Mouse (Mus musculus) liver, adult 2 months (tissue): ENCODE data around the gene Il27ra. TPM values are rescaled to one million over a fixed set of nuclear protein-coding genes. Genes with fewer than 3 reads are reported as not detected.

Experiments
- DNase-seq: peaks from one replicate; pipeline ENCODE4 v3.0.0-alpha.2; 2011; ENCODE audit warnings: low read depth, low spot score; ENCODE audit errors: extremely low read depth
- H3K27ac ChIP-seq: fragments of 200-500 bp; replicated peaks from 2 replicates; pipeline ENCODE4 v1.5.1; 2012; ENCODE audit warnings: low read depth, mild to moderate bottlenecking, control low read depth, inconsistent platforms, low read length; ENCODE audit not compliant: insufficient read depth
- H3K27me3 ChIP-seq: fragments of 200-500 bp; 2 replicates; pipeline ENCODE4 v1.6.1; 2012; ENCODE audit warnings: mild to moderate bottlenecking, moderate library complexity, low read length, inconsistent platforms; ENCODE audit not compliant: control insufficient read depth, insufficient read depth
- H3K36me3 ChIP-seq: fragments of 200-500 bp; 2 replicates; pipeline ENCODE4 v1.6.1; 2012; ENCODE audit warnings: low read length, inconsistent platforms; ENCODE audit not compliant: control insufficient read depth, insufficient read depth
- H3K4me1 ChIP-seq: fragments of 200-500 bp; 2 replicates; pipeline ENCODE4 v1.6.1; 2011; ENCODE audit warnings: low read length; ENCODE audit not compliant: control insufficient read depth, insufficient read depth
- H3K4me3 ChIP-seq: fragments of 200-500 bp; 2 replicates; pipeline ENCODE4 v1.5.1; 2011; ENCODE audit warnings: low read depth, mild to moderate bottlenecking, control low read depth, low read length, moderate library complexity; ENCODE audit not compliant: insufficient read depth
- H3K79me2 ChIP-seq: fragments of 200-500 bp; 2 replicates; pipeline ENCODE4 v1.6.1; 2012; ENCODE audit warnings: inconsistent platforms, mild to moderate bottlenecking, low read length, moderate library complexity; ENCODE audit not compliant: control insufficient read depth, insufficient read depth
- H3K9ac ChIP-seq: fragments of 200-500 bp; 2 replicates; pipeline ENCODE4 v1.6.1; 2012; ENCODE audit warnings: low read depth, mild to moderate bottlenecking, control low read depth, inconsistent platforms, low read length
- CTCF ChIP-seq: fragments of 200-500 bp; IDR thresholded peaks from 2 replicates; pipeline ENCODE4 v1.5.1; 2011; ENCODE audit warnings: low read depth, low read length, control low read depth
- POLR2A ChIP-seq: fragments of 200-500 bp; IDR thresholded peaks from 2 replicates; pipeline ENCODE4 v1.6.1; 2011; ENCODE audit warnings: low read length, control low read depth; ENCODE audit not compliant: insufficient read depth; ENCODE audit errors: extremely low read depth
- WGBS: fragments of 180-500 bp; shearing (Covaris S2); methylation state at CpG from one replicate; pipeline ENCODE4 v1.1.7; 2018; 5-methylcytosine and 5-hydroxymethylcytosine counted together
- polyA plus RNA-seq: library from polyadenylated mRNA; depleted of rRNA; stranded (reverse); fragments of >200 nt; gene quantifications from 2 replicates; pipeline ENCODE4 v1.2.3, GENCODE M21; 2012
- total RNA-seq: library from RNA; depleted of rRNA; stranded (reverse); fragments of >200 nt; gene quantifications from 2 replicates; pipeline ENCODE4 v1.2.3, GENCODE M21; 2014

Il27ra gene
- total and polyA plus RNA-seq, 2 experiments: 1.5 to 2.1 TPM

GRCm38 (mm10) chr8:84073230-84073976 lies 31.0 kb upstream of the Il27ra start:
- H3K27ac ChIP-seq: no peak overlapping the region
- WGBS: 85% methylated on average over 10 of the region's 10 CpGs

GRCm38 (mm10) chr8:84072321-84072720 lies 29.9 kb upstream of the Il27ra start:
- DNase-seq: peak; percentile 72
- WGBS: 61% methylated on average over 10 of the region's 10 CpGs
- no peaks in the 10 kb centered on the region for H3K36me3 ChIP-seq
- TF ChIP-seq CTCF (peak; percentile 16; the same call in 1 of the 2 replicates), POLR2A (no peak)
- H3K9ac ChIP-seq: no peak overlapping the region
- H3K27ac ChIP-seq: no peak overlapping the region
- peaks cover 48% of the 10 kb centered on the region for H3K4me1 ChIP-seq
- H3K79me2 ChIP-seq: peaks cover 35% of the 10 kb centered on the region; the same call in 1 of the 2 replicates
- no peaks in the 10 kb centered on the region for H3K27me3 ChIP-seq
- no peak overlapping the region for H3K4me3 ChIP-seq

More at GRCm38 (mm10) chr8:84073230-84073976, 31.0 kb upstream of the Il27ra start:
- Histone ChIP-seq H3K4me3 (no peak overlapping the region), H3K9ac (no peak overlapping the region), H3K27me3 (no peaks in the 10 kb centered on the region), H3K4me1 (peaks cover 42% of the 10 kb centered on the region), H3K36me3 (no peaks in the 10 kb centered on the region), H3K79me2 (peaks cover 30% of the 10 kb centered on the region; the same call in 1 of the 2 replicates)
- no peak for TF ChIP-seq CTCF
- TF ChIP-seq POLR2A: no peak
- no peak for DNase-seq

GRCm38 (mm10) chr8:84071921-84072320 lies 29.5 kb upstream of the Il27ra start:
- Histone ChIP-seq H3K79me2 (peaks cover 35% of the 10 kb centered on the region; the same call in 1 of the 2 replicates), H3K9ac (no peak overlapping the region), H3K4me3 (no peak overlapping the region), H3K27ac (no peak overlapping the region), H3K4me1 (peaks cover 48% of the 10 kb centered on the region), H3K27me3 (no peaks in the 10 kb centered on the region), H3K36me3 (no peaks in the 10 kb centered on the region)
- TF ChIP-seq POLR2A (no peak), CTCF (no peak)
- no peak for DNase-seq
- WGBS: 41% methylated on average over 3 of the region's 3 CpGs

- H3K4me3 ChIP-seq: no peak overlapping the region
- TF ChIP-seq CTCF: no peak
- no peak for TF ChIP-seq POLR2A
- H3K36me3 ChIP-seq: no peaks in the 10 kb centered on the region
- H3K27me3 ChIP-seq: no peaks in the 10 kb centered on the region
- peak; percentile 77 for DNase-seq
- WGBS: 28% methylated on average over 2 of the region's 2 CpGs
- H3K79me2 ChIP-seq: peaks cover 26% of the 10 kb centered on the region; the same call in 1 of the 2 replicates
- peaks cover 48% of the 10 kb centered on the region for H3K4me1 ChIP-seq
- H3K9ac ChIP-seq: no peak overlapping the region
- no peak overlapping the region for H3K27ac ChIP-seq
Measured at GRCm38 (mm10) chr8:84070667-84071066, 28.3 kb upstream of the Il27ra start.

- WGBS: 82% methylated on average over 5 of the region's 5 CpGs
- no peaks in the 10 kb centered on the region for H3K27me3 ChIP-seq
- H3K4me1 ChIP-seq: peaks cover 48% of the 10 kb centered on the region
- no peaks in the 10 kb centered on the region for H3K36me3 ChIP-seq
- DNase-seq: no peak
- H3K9ac ChIP-seq: no peak overlapping the region
- H3K79me2 ChIP-seq: peaks cover 24% of the 10 kb centered on the region; the same call in 1 of the 2 replicates
- H3K27ac ChIP-seq: no peak overlapping the region
- no peak for TF ChIP-seq POLR2A
- no peak overlapping the region for H3K4me3 ChIP-seq
Measured at GRCm38 (mm10) chr8:84070241-84070640, 27.9 kb upstream of the Il27ra start.

GRCm38 (mm10) chr8:84069750-84070149 lies 27.4 kb upstream of the Il27ra start:
- Histone ChIP-seq H3K4me3 (no peak overlapping the region), H3K36me3 (no peaks in the 10 kb centered on the region), H3K4me1 (peaks cover 48% of the 10 kb centered on the region), H3K79me2 (peaks cover 24% of the 10 kb centered on the region; the same call in 1 of the 2 replicates), H3K27ac (no peak overlapping the region), H3K27me3 (no peaks in the 10 kb centered on the region), H3K9ac (no peak overlapping the region)
- DNase-seq: no peak
- TF ChIP-seq CTCF (no peak), POLR2A (no peak)
- 90% methylated on average over 2 of the region's 2 CpGs for WGBS
